Mouse (Mus musculus) cortical plate, adult 2 months (tissue): ENCODE results near the gene Farp1.

ENCODE experiments used
- CTCF ChIP-seq: fragments of 200-500 bp; IDR thresholded peaks from 2 replicates; pipeline ENCODE4 v1.5.1; 2011; ENCODE audit warnings: mild to moderate bottlenecking, control low read depth, low read length; ENCODE audit not compliant: insufficient read depth; ENCODE audit errors: extremely low read depth
- POLR2A ChIP-seq: fragments of 200-500 bp; IDR thresholded peaks from 2 replicates; pipeline ENCODE4 v1.6.1; 2011; ENCODE audit warnings: mild to moderate bottlenecking, low read length, control low read depth; ENCODE audit not compliant: insufficient read depth; ENCODE audit errors: extremely low read depth

GRCm38 (mm10) chr14:121238727-121239126 is 203.7 kb downstream of the Farp1 start:
- no peak for TF ChIP-seq CTCF
- no peak for TF ChIP-seq POLR2A
